Mouse (Mus musculus) embryonic facial prominence, embryonic 14.5 days (tissue): ENCODE measurements around the gene Upk3a. TPM values are rescaled to one million over a fixed set of nuclear protein-coding genes. Genes with fewer than 3 reads are reported as not detected.

Source experiments
- ATAC-seq: fragments of 200-750 bp; cut with Nextera tagmentation; 2 replicates; pipeline ENCODE4 v1.8.0; 2017; ENCODE audit warnings: low read depth, moderate number of reproducible peaks, moderate TSS enrichment
- DNase-seq: peaks from one replicate; pipeline ENCODE4 v3.0.0-alpha.2; 2015; ENCODE audit warnings: low spot score
- H3K27ac ChIP-seq: fragments of 300-500 bp; sonication (generic); replicated peaks from 2 replicates; pipeline ENCODE4 v1.5.1; 2014; ENCODE audit warnings: low read depth, mild to moderate bottlenecking, low read length, moderate library complexity
- H3K27me3 ChIP-seq: fragments of 300-500 bp; sonication (generic); replicated peaks from 2 replicates; pipeline ENCODE4 v1.6.1; 2014; ENCODE audit warnings: low read length; ENCODE audit not compliant: control insufficient read depth, insufficient read depth
- H3K36me3 ChIP-seq: fragments of 300-500 bp; sonication (generic); 2 replicates; pipeline ENCODE4 v1.6.1; 2014; ENCODE audit warnings: low read length, mixed read lengths; ENCODE audit not compliant: control insufficient read depth, insufficient read depth
- H3K4me1 ChIP-seq: fragments of 300-500 bp; sonication (generic); 2 replicates; pipeline ENCODE4 v1.6.1; 2014; ENCODE audit warnings: antibody characterized with exemption, low read length; ENCODE audit not compliant: control insufficient read depth, insufficient read depth
- H3K4me2 ChIP-seq: fragments of 300-500 bp; sonication (generic); 2 replicates; pipeline ENCODE4 v1.6.1; 2014; ENCODE audit warnings: low read depth, mild to moderate bottlenecking, low read length, moderate library complexity, mixed read lengths
- H3K4me3 ChIP-seq: fragments of 300-500 bp; sonication (generic); 2 replicates; pipeline ENCODE4 v1.5.1; 2014; ENCODE audit warnings: low read depth, mild to moderate bottlenecking, low read length
- H3K9ac ChIP-seq: fragments of 300-500 bp; sonication (generic); 2 replicates; pipeline ENCODE4 v1.6.1; 2014; ENCODE audit warnings: low read depth, mild to moderate bottlenecking, low read length, moderate library complexity, mixed read lengths
- H3K9me3 ChIP-seq: fragments of 300-500 bp; sonication (generic); 2 replicates; pipeline ENCODE4 v1.6.1; 2016; ENCODE audit warnings: low read length; ENCODE audit not compliant: control insufficient read depth
- WGBS: fragments of 180-500 bp; shearing (Covaris S2); extraction: QIAGEN DNeasy Blood & Tissue Kit; methylation state at CpG from one replicate; pipeline ENCODE4 v1.1.7; 2014; 5-methylcytosine and 5-hydroxymethylcytosine counted together
- polyA plus RNA-seq: library from polyadenylated mRNA; unstranded; fragments of >200 nt; fragmentation: Nextera tagmentation; extraction: Ambion mirVana; gene quantifications from 2 replicates; pipeline ENCODE4 v1.2.1, GENCODE M21; 2014

The Upk3a gene
- polyA plus RNA-seq, 1 experiment from 2014 or later, result 13.0 TPM

GRCm38 (mm10) chr15:84995041-84995440 is 21.9 kb upstream of the Upk3a start:
- Histone ChIP-seq H3K9ac (no peak overlapping the region), H3K27ac (no peak overlapping the region), H3K4me3 (no peak overlapping the region), H3K9me3 (no peaks in the 10 kb centered on the region), H3K27me3 (no peaks in the 10 kb centered on the region), H3K4me1 (no peaks in the 10 kb centered on the region), H3K4me2 (no peak overlapping the region), H3K36me3 (no peaks in the 10 kb centered on the region)
- no peak for DNase-seq
- ATAC-seq, result no peak
- WGBS, result 23% methylated on average over 6 of the region's 6 CpGs

DNA sequence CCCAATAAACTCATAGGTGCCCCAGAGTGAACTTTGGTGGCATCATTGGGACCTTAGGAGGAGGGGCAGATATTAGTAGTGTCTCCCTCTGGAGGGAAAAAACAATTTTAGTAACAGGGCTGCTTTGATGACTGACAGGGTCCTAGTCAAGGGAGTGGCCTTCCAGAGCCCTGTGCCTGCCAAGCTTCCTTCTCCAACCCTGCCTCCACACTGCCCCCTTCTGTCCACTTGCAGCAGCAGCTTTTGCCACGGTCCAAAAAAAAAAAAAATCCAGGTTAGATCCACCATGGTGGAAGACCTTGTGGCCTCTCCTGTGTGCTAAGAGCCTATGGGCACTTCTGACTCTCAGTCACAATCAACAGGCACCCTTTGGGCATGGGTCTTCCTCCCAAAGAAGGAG is 21.0 kb upstream of the Upk3a start:
- H3K4me1 ChIP-seq, result no peaks in the 10 kb centered on the region
- no peak overlapping the region for H3K4me2 ChIP-seq
- DNase-seq (no peak), ATAC-seq (no peak)
- H3K9me3 ChIP-seq, result no peaks in the 10 kb centered on the region
- no peak overlapping the region for H3K4me3 ChIP-seq
- 29% methylated on average over 1 of the region's 1 CpGs for WGBS
- H3K27me3 ChIP-seq, result no peaks in the 10 kb centered on the region
- H3K27ac ChIP-seq, result no peak overlapping the region
- H3K36me3 ChIP-seq, result no peaks in the 10 kb centered on the region
- no peak overlapping the region for H3K9ac ChIP-seq

DNA sequence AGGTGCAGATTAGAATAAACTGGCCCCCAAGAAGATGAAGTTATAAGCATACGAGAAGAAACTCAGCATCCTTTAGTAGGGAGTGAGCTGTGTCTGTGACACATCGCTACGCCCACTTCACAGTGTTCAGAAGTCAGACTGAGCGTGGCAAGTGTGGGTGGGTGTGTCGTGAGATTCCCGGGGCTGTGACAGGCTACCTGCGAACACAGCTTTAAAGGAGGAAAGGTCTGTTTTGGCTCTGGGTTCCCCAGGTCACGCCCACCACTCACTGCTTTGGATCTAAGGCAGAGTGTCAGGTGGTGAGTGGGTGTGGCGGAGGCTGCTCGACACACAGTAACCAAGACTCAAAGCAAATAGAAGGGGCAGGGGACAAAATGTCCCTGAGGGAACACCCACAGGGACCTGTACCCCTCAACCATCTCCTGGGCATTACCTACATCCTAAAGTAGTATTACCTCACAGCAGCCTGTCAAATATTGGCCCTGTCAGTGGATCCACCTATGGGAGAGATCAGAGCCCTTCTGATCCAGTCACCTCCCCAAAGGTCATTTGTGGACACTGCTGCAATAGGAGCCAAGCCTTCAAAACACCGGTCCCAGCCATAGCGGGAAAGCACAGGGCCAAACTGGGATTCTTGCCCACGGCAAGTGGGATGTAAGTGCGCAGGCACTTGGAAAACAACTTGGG is 19.0 kb upstream of the Upk3a start:
- DNase-seq, result no peak
- ATAC-seq, result no peak
- Histone ChIP-seq H3K36me3 (no peaks in the 10 kb centered on the region), H3K4me1 (no peaks in the 10 kb centered on the region), H3K27ac (no peak overlapping the region), H3K9me3 (no peaks in the 10 kb centered on the region), H3K4me2 (no peak overlapping the region), H3K27me3 (no peaks in the 10 kb centered on the region), H3K9ac (no peak overlapping the region), H3K4me3 (no peak overlapping the region)
- WGBS, result 65% methylated on average over 14 of the region's 14 CpGs

DNA sequence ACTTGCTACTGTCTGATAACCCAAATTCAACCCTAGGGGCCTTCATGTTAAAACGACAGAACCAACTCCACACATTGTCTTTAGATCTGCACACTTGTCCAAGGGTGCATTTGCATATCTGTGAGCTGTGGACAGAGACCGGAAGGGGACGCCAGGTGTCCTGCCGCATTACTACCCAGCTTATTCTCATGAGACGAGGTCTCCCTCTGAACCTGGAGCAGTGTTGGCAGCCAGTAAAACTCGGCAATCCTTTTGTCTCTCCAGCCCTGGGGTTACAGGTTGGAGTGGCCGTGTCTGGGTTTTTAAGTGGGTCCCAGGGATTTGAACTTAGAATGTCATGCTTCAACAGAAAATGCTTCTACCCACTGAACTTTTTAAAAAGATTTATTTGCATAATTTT is 17.0 kb upstream of the Upk3a start:
- H3K36me3 ChIP-seq, result no peaks in the 10 kb centered on the region
- DNase-seq, result no peak
- no peak overlapping the region for H3K4me3 ChIP-seq
- H3K27me3 ChIP-seq, result no peaks in the 10 kb centered on the region
- 69% methylated on average over 7 of the region's 7 CpGs for WGBS
- no peak for ATAC-seq
- H3K9me3 ChIP-seq, result no peaks in the 10 kb centered on the region
- no peak overlapping the region for H3K9ac ChIP-seq
- no peak overlapping the region for H3K27ac ChIP-seq
- H3K4me1 ChIP-seq, result no peaks in the 10 kb centered on the region
- no peak overlapping the region for H3K4me2 ChIP-seq

GRCm38 (mm10) chr15:85000984-85001982 is 15.7 kb upstream of the Upk3a start:
- WGBS, result 19% methylated on average over 28 of the region's 29 CpGs
- H3K9ac ChIP-seq, result no peak overlapping the region
- H3K9me3 ChIP-seq, result no peaks in the 10 kb centered on the region
- no peaks in the 10 kb centered on the region for H3K4me1 ChIP-seq
- no peaks in the 10 kb centered on the region for H3K36me3 ChIP-seq
- peak; percentile 84 for ATAC-seq
- H3K4me2 ChIP-seq, result no peak overlapping the region
- H3K4me3 ChIP-seq, result no peak overlapping the region
- H3K27me3 ChIP-seq, result no peaks in the 10 kb centered on the region
- DNase-seq, result peak; percentile 86
- H3K27ac ChIP-seq, result no peak overlapping the region

- 75% methylated on average over 8 of the region's 8 CpGs for WGBS
- DNase-seq (no peak), ATAC-seq (no peak)
- peaks cover 14% of the 10 kb centered on the region; the same call in 1 of the 2 replicates for H3K4me1 ChIP-seq
- H3K36me3 ChIP-seq, result no peaks in the 10 kb centered on the region
- no peaks in the 10 kb centered on the region for H3K27me3 ChIP-seq
- no peak overlapping the region for H3K4me3 ChIP-seq
- no peak overlapping the region for H3K9ac ChIP-seq
- H3K9me3 ChIP-seq, result no peaks in the 10 kb centered on the region
- H3K4me2 ChIP-seq, result no peak overlapping the region
- no peak overlapping the region for H3K27ac ChIP-seq
Measured at GRCm38 (mm10) chr15:85009666-85010065, 7.3 kb upstream of the Upk3a start.

DNA sequence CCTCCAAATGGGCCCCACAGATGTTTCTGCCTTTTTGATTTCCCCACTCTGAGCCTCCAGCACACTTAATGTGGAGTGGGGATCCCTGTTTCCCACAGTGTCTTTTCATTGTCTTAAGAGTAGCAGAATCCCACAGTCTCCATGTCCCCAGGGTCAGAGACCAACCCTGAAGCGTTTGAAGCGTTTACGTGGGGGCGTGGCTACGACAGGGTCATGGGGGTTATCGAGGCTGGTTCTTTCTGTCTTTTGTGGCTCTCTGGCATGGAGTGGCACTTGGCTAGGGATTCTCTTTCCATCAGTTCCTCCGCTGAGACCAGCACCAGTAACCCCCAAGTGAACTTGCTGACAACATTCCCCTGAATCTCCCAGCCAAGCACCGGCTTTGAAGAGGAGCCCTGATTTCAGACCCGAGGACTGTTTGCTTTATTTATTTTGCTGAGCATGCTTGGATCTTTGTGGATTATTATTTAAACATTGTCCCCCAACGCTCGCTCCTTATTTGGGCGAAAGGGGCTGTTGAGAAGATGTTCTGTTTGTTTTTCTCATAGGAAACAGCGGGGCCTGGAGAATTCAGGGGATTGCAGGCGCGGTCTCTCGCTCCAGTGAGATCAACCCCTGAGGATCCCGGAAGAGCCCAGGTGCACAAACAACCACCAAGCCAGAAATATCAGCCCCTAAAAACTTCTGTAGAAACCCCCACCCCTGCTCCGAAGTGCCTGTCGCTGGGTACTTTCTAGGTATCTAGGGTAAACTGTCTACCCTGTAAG is 4.9 kb upstream of the Upk3a start:
- peak; percentile 72 for DNase-seq
- no peak overlapping the region for H3K9ac ChIP-seq

DNA sequence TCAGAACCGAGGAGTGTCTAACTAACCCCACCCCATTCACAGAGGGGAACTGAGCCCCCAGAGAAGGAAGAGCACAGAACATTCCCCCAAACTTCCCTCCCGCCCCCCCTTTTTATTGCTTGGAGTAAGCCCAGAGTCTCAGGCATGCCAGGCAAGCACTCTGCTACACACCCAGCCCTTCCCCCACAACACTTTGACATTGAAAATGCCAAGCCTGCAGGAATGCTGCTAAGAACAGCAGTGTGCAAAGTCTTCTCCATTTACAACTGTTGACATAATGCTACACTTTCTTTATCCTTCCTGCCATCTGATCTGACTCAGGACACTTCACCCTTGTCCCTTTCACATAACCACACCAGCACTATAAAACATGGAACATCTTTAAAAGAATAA is 4.3 kb upstream of the Upk3a start:
- H3K9me3 ChIP-seq, result no peaks in the 10 kb centered on the region
- DNase-seq (peak; percentile 77), ATAC-seq (peak; percentile 70; the same call in 1 of the 2 replicates)
- H3K36me3 ChIP-seq, result no peaks in the 10 kb centered on the region
- peaks cover 13% of the 10 kb centered on the region; the same call in 1 of the 2 replicates for H3K27me3 ChIP-seq
- peak overlapping the region; percentile 30; the same call in 1 of the 2 replicates for H3K4me2 ChIP-seq
- H3K4me3 ChIP-seq, result no peak overlapping the region
- no peak overlapping the region for H3K9ac ChIP-seq
- H3K27ac ChIP-seq, result peak overlapping the region; percentile 77
- peaks cover 14% of the 10 kb centered on the region; the same call in 1 of the 2 replicates for H3K4me1 ChIP-seq
- 13% methylated on average over 2 of the region's 2 CpGs for WGBS

More for the DNA sequence above, 4.9 kb upstream of the Upk3a start:
- Histone ChIP-seq H3K27me3 (peaks cover 9% of the 10 kb centered on the region; the same call in 1 of the 2 replicates), H3K4me2 (peak overlapping the region; percentile 30), H3K27ac (peak overlapping the region; percentile 77), H3K36me3 (no peaks in the 10 kb centered on the region), H3K4me3 (no peak overlapping the region), H3K4me1 (peaks cover 14% of the 10 kb centered on the region; the same call in 1 of the 2 replicates), H3K9me3 (no peaks in the 10 kb centered on the region)
- ATAC-seq, result peak; percentile 56; the same call in 1 of the 2 replicates
- WGBS, result 23% methylated on average over 19 of the region's 19 CpGs
